Mouse (Mus musculus): Measurements from ENCODE around the gene Il1rl2.

Il1rl2 gene

GRCm38 (mm10) chr1:40378794-40379193, 54.4 kb downstream of the Il1rl2 start:
- WGBS, result 12% methylated on average over 8 of the region's 8 CpGs

GRCm38 (mm10) chr1:40380111-40380510, 55.7 kb downstream of the Il1rl2 start:
- 48% methylated on average over 6 of the region's 6 CpGs for WGBS

DNA sequence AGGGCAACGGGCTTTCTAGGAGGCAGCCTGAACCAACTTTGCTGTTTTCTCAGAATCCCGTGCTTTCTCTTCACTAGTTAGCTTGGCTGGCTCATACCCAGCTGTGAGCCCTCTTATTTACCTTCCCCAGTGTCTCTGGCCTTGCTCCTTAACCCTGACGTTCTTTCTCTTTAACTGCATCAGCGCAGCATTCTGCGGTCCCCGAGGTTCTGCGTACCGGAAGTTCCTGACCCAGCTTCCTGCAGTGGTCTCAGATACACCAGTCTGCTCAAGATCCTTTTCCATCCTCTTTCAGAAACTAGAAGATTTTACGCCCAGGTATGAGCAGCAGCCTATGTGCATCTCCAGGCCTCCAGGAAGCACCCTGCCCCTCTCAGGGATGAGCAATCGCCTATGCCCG, 56.6 kb downstream of the Il1rl2 start:
- 82% methylated on average over 11 of the region's 11 CpGs for WGBS

DNA sequence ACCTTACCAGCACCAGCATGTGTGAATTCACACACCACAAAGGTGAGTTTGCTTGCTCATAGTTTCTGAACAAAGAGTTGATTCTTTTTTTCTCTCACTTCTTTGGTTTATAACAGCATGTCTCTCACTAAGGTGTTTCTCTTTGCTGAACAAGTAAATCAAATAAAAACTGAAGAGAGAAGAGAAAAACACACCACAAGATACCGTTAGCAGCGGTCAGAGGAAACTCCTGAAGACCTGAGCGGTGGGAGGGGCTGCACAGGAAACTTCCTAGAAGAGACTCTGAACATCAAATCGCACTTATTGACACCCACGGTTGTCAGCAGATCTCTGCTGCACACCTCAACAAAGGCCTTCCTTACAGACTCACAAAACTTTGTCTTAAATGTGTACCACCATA, 58.4 kb downstream of the Il1rl2 start:
- 89% methylated on average over 5 of the region's 5 CpGs for WGBS

- 94% methylated on average over 8 of the region's 8 CpGs for WGBS
Observed at GRCm38 (mm10) chr1:40384931-40385545, 60.6 kb downstream of the Il1rl2 start.

GRCm38 (mm10) chr1:40391374-40391773, 67.0 kb downstream of the Il1rl2 start:
- WGBS, result 87% methylated on average over 3 of the region's 3 CpGs

GRCm38 (mm10) chr1:40392535-40392934, 68.1 kb downstream of the Il1rl2 start:
- WGBS, result 84% methylated on average over 6 of the region's 6 CpGs

DNA sequence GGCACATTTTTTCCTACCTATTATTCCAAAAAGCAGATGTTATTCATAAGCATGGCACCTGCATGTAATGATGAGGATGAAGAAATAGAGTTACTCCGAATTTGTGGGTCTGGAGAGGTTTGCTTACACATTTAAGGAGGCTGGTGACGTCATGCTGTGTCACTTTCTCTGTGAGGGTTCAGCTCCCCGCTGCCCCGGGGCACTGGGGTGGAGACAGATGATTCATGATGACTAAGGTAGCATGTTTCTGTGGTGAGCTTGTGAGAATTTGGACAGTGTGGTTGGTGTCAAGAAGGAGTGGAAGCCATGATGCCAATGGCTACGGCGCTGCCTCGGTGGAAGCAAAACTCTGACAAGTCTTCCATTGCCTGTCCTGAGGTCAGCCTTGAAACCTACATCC, 68.8 kb downstream of the Il1rl2 start:
- 85% methylated on average over 7 of the region's 7 CpGs for WGBS

DNA sequence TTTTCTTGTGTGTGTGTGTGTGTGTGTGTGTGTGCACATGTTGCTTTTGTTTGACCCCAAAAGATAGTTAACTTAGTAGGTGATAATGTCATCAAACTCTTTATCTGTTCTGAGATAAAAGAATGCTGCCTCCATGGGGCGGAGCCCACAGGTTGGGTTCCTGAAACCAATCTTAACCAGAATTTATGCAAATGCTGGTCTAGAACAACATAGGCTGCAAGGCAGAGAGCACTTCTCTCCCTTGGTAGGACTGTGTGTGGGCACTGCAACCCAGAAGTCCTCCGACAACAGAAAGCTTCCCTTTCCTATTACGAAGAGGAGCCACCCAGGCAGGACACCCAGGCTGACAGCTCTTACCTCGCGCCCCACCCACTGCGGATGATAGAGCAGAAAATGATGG, 75.2 kb downstream of the Il1rl2 start:
- 94% methylated on average over 6 of the region's 6 CpGs for WGBS

DNA sequence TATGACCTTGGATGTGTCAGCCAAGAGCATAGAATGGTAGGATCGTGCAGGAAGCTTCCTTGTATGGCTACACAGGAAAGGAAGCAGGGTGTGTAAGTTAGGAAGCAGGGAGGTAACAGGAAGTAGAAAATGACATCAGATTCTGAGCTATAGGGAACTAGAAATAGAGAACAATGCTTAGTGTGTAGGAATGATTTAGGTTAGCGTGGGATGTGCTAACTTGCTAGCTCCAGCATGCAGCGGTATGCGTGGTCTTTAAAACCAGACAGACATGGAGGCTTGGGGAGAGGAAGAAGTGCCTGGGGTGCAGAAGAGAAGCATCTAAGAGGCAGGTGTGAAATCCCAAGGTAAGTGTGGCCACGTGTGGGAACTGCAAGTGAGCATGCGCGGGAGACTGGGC, 80.3 kb downstream of the Il1rl2 start:
- WGBS, result 69% methylated on average over 7 of the region's 7 CpGs

DNA sequence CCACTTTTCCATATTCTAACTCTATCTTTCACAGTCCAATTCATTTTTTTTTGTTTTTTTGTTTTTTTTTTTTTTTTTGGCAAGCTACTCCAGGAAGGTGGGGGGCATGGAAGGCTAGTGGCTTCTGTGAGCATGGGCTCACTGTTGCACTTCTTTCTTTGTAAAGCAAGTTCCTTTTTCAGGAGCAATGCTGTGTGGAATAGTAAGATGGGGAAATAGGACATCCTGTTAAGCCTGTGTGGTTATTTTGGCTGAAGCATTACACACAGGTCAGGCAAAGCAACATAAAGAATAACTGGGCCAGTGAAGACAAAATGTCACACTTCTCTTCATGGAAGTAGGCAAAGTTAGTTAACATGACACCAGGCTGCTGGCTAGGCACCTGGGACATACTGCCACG, 85.5 kb downstream of the Il1rl2 start:
- WGBS, result 48% methylated on average over 1 of the region's 1 CpGs

DNA sequence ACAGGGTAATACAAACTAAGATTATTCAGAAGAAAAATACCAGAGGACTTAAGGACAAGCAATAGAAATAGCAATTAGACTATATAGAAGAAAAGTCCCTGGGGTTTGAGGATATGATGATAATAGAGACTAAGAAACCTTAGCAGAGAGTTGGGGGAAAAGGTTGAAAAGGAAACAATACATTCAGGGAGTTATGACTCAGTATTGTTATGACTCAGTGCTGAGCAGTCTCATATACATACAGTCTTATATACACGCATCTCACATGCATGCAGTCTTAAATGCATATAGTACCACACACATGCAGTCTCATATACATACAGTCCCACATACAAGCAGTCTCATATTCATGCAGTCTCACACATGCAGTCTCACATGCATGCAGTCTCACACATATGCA, 88.6 kb downstream of the Il1rl2 start:
- WGBS, result 100% methylated on average over 1 of the region's 1 CpGs

GRCm38 (mm10) chr1:40414276-40414675, 89.9 kb downstream of the Il1rl2 start:
- WGBS, result 87% methylated on average over 7 of the region's 7 CpGs

GRCm38 (mm10) chr1:40414863-40415656, 90.7 kb downstream of the Il1rl2 start:
- WGBS, result 80% methylated on average over 7 of the region's 7 CpGs

DNA sequence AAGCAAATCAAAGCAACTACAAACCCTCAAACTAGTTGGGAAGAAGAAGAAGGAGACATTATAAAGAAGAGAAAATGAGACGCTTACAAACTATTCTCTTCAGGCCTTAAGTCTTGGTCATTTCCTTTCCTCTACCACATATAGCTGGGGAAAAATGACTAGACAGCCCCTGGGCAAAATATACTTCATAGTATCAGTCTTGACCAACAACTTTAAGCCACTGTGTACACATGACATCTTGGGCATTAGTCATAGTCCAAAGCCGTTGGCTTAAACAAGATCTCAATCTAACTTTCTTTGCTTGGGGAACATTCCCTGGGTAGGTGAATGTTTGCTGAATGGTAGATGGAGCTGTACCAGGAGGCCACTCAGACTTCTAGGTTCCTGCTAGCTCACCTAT, 92.6 kb downstream of the Il1rl2 start:
- 93% methylated on average over 2 of the region's 2 CpGs for WGBS
